Comparison of ENCODE assay signal across 18 mouse cellular contexts in the genomic region with DNA sequence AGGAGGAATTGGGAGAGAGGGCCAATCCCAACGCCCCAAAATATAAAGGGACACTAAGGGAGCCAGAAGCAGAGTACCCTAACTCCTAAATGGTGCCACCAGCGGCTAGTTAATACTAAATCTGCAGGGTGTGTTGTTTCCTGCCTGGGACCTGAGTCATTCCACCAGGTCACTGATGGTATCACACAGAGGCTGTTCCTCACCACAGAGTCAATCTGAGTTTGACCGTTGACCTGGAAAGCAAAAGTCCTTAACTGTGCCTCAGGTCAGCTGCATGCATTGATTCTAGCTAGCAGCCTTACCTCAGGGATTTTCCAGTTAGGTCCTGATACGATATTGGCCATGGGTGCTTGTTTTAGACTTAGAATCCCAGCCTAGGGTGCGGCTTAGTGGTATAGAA. TPM values are rescaled to one million over a fixed set of nuclear protein-coding genes. Genes with fewer than 3 reads are reported as not detected.
DNase-seq lines count a peak whose midpoint lies in the region; ATAC-seq lines count a peak whose summit lies in the region.
"Had no signal": no experiment of that assay in that cellular context is flagged by ENCODE, and none has a peak within 500 bp of the region (broad histone marks: within the 10 kb centered on the region; RNA-seq: fewer than 3 reads in every experiment).

No protein-coding gene starts in this region.

- no peak overlapping the region for H3K9ac ChIP-seq in intestine, embryonic 16.5 days (ENCODE audit: low read depth, low read length)
- no peak overlapping the region for H3K9ac ChIP-seq in liver, embryonic 11.5 days (ENCODE audit: low read depth, low read length)
- no peak overlapping the region for H3K9ac ChIP-seq in stomach, embryonic 15.5 days

- H3K4me3 ChIP-seq in intestine, embryonic 16.5 days (ENCODE audit: low read length): no peak overlapping the region
- H3K4me3 ChIP-seq in liver, embryonic 11.5 days (ENCODE audit: low read depth, low read length): no peak overlapping the region
- no peak overlapping the region for H3K4me3 ChIP-seq in stomach, embryonic 15.5 days (replicated peaks)
- H3K4me3 ChIP-seq: heart, adult 2 months had no signal

- peak overlapping the region; percentile 55; the same call in 1 of the 2 replicates for H3K27ac ChIP-seq in intestine, embryonic 16.5 days (ENCODE audit: low read length)
- no peak overlapping the region for H3K27ac ChIP-seq in liver, embryonic 11.5 days (ENCODE audit: low read depth, low read length)
- H3K27ac ChIP-seq in stomach, embryonic 15.5 days: no peak overlapping the region
- H3K27ac ChIP-seq: heart, adult 2 months had no signal

- no peaks in the 10 kb centered on the region for H3K36me3 ChIP-seq in intestine, embryonic 16.5 days (ENCODE audit: control insufficient read depth, insufficient read depth, low read length)
- H3K36me3 ChIP-seq in liver, embryonic 11.5 days (ENCODE audit: control insufficient read depth, insufficient read depth, low read length): no peaks in the 10 kb centered on the region
- no peaks in the 10 kb centered on the region for H3K36me3 ChIP-seq in stomach, embryonic 15.5 days

- H3K27me3 ChIP-seq in intestine, embryonic 16.5 days (replicated peaks; ENCODE audit: control insufficient read depth, insufficient read depth, low read length): no peaks in the 10 kb centered on the region
- no peaks in the 10 kb centered on the region for H3K27me3 ChIP-seq in liver, embryonic 11.5 days (replicated peaks; ENCODE audit: control insufficient read depth, insufficient read depth, low read length)
- no peaks in the 10 kb centered on the region for H3K27me3 ChIP-seq in stomach, embryonic 15.5 days (replicated peaks)

- 53% methylated on average over 5 of the region's 5 CpGs for WGBS in intestine, embryonic 16.5 days
- 56% methylated on average over 5 of the region's 5 CpGs for WGBS in liver, embryonic 11.5 days
- 69% methylated on average over 5 of the region's 5 CpGs for WGBS in stomach, embryonic 15.5 days

- intact Hi-C loops in heart, postnatal 14 days (cut with DNase I): no loop called here

- H3K9me3 ChIP-seq in intestine, embryonic 16.5 days (ENCODE audit: control insufficient read depth, low read length): no peaks in the 10 kb centered on the region
- no peaks in the 10 kb centered on the region for H3K9me3 ChIP-seq in liver, embryonic 11.5 days (ENCODE audit: control insufficient read depth, low read length)
- no peaks in the 10 kb centered on the region for H3K9me3 ChIP-seq in stomach, embryonic 15.5 days

- H3K4me2 ChIP-seq in intestine, embryonic 16.5 days (ENCODE audit: low read depth, low read length): peak overlapping the region; percentile 31; the same call in 1 of the 2 replicates
- H3K4me2 ChIP-seq in liver, embryonic 11.5 days: no peak overlapping the region
- H3K4me2 ChIP-seq in stomach, embryonic 15.5 days: no peak overlapping the region

- peak; percentile 19 for DNase-seq in adipocyte (ENCODE audit: low spot score)
- DNase-seq in liver, embryonic 11.5 days (ENCODE audit: low spot score): no peak
- DNase-seq in left cerebral cortex, adult 8-10 months (ENCODE audit: low spot score in 2 of 2): no peak
- no peak for DNase-seq in heart, postnatal 14 days
- DNase-seq in right cerebral cortex, postnatal 36 days (ENCODE audit: low spot score in 2 of 2): no peak
- DNase-seq: cerebellum, adult 8-10 months; embryo, embryonic 11 days; heart, adult 2 months; heart, postnatal 36 days; layer of hippocampus, adult 9-11 months; left cerebral cortex, postnatal 4 days; thymus, postnatal 36 days had no signal

- peak; percentile 96 for ATAC-seq in intestine, embryonic 16.5 days
- peak; percentile 77 for ATAC-seq in liver, embryonic 11.5 days (replicated peaks; ENCODE audit: low FRiP score)
- ATAC-seq in stomach, embryonic 15.5 days (ENCODE audit: insufficient read depth, low FRiP score, low read depth): peak; percentile 83
- ATAC-seq: forebrain, embryonic 16.5 days had no signal

- peaks cover 6% of the 10 kb centered on the region for H3K4me1 ChIP-seq in intestine, embryonic 16.5 days (ENCODE audit: control insufficient read depth, insufficient read depth, low read length)
- H3K4me1 ChIP-seq in liver, embryonic 11.5 days (replicated peaks; ENCODE audit: control insufficient read depth, insufficient read depth, low read length): no peaks in the 10 kb centered on the region
- H3K4me1 ChIP-seq in stomach, embryonic 15.5 days: no peaks in the 10 kb centered on the region

RNA-seq across cellular contexts. Expression of a gene that starts 17.5 kb away (rescaled TPM):
- polyA plus RNA-seq in intestine, embryonic 16.5 days (2015; fragmentation: Nextera tagmentation; extraction: Ambion mirVana): 8.7 and 9.0 TPM in 2 replicates
- polyA plus RNA-seq in liver, embryonic 11.5 days (2014; fragmentation: Nextera tagmentation; extraction: Ambion mirVana): 3.7 and 4.9 TPM in 2 replicates
- polyA plus RNA-seq in stomach, embryonic 15.5 days (2015; fragmentation: Nextera tagmentation; extraction: Ambion mirVana): 6.5 and 8.7 TPM in 2 replicates
- under 1 TPM in 1 of 4 experiments, not detected in 3; 0.93 TPM for total RNA-seq in left cerebral cortex, adult 8-10 months (2022)
- 1 to 10 TPM in 1 of 2 experiments, under 1 TPM in 1; 0.46 to 1.1 TPM for total RNA-seq in heart, postnatal 14 days (2021)
- total RNA-seq: CH12.LX; gastrocnemius, adult 8-10 months; left cerebral cortex, postnatal 4 days; megakaryocyte, adult 5-6 weeks had no signal
- polyA plus RNA-seq: forebrain, embryonic 16.5 days had no signal
